Mouse (Mus musculus): ENCODE data around the gene Krt90.

DNA sequence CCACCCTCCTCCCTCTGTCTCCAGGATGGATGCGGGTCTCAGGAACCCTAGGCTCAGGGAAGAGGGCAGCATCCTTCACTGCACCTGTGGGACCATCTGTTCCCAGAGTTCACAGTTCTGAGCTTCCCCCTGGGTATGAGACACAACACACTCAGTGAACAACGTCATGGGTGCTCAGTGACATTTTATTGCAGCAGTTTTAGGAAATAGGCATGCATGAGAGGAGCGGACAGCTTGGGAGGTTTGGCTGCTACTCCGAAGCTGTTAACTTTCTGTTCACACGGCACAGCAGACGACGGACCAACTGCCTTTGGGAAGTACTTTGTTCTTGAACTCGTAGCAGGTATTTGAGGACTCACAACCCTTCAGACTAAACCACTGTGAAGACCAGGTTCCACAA lies 10.6 kb downstream of the Krt90 start:
- TF ChIP-seq TAL1 (IDR thresholded peaks at IDR 0.05; ENCODE audit: low read length), result no peak
- no peak for TF ChIP-seq GATA1 (IDR thresholded peaks at IDR 0.05; ENCODE audit: low read length)

All from erythroblast, embryonic 14.5 days (primary cell).